ENCODE assay signal across 17 mouse cellular contexts in the genomic region with DNA sequence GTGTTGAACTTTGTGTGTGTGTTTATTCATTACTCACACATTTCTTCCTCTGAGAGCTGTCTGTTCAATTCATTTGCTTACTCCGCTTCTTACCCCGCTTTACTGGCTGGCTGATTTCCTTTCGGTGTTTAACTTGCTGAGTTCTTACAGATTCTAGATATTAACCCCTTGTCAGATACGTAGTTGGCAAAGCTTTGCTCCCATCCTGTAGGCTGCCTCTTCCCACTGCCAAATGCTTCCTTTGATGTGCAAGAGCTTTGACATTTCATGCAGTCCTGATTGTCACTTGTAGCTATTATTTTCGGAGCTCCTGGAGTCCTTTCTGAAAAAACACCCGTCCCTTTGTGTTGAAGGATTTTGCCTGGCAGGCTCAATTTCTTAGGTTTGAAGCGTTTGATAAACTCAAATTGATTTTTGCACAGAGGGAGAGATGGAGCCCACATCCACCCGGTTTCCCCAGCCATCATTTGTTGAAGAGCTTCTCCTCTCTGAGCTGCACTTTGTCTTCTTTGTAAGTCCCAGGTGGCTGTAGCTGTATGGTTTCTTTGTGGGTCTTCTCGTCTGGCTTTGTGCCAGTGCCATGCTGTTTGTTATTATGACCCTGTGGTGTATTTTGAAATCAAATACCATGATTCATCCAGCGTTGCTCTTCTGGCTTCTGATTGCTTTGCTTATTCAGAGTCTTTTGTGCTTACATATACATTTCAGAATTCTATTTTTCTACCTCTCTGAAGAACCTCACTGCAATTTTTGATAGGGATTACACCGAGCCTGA. TPM values are rescaled to one million over a fixed set of nuclear protein-coding genes. Genes with fewer than 3 reads are reported as not detected.
DNase-seq lines count a peak whose midpoint lies in the region; ATAC-seq and TF ChIP-seq lines count a peak whose summit lies in the region.
"Had no signal": no experiment of that assay in that cellular context is flagged by ENCODE, and none has a peak within 500 bp of the region (broad histone marks: within the 10 kb centered on the region; RNA-seq: fewer than 3 reads in every experiment).

No protein-coding gene starts in this region.

- no peaks in the 10 kb centered on the region for H3K27me3 ChIP-seq in hindbrain, postnatal 0 days (ENCODE audit: insufficient read depth, low read length)
- H3K27me3 ChIP-seq in hindbrain, embryonic 11.5 days (ENCODE audit: control insufficient read depth, insufficient read depth, low read length): no peaks in the 10 kb centered on the region
- H3K27me3 ChIP-seq in embryonic facial prominence, embryonic 13.5 days: no peaks in the 10 kb centered on the region
- H3K27me3 ChIP-seq in intestine, embryonic 16.5 days (replicated peaks; ENCODE audit: control insufficient read depth, insufficient read depth, low read length): no peaks in the 10 kb centered on the region
- H3K27me3 ChIP-seq: embryonic facial prominence, embryonic 15.5 days; hindbrain, embryonic 15.5 days; liver, embryonic 15.5 days had no signal

- no peak overlapping the region for H3K4me2 ChIP-seq in hindbrain, postnatal 0 days (ENCODE audit: low read depth, low read length)
- no peak overlapping the region for H3K4me2 ChIP-seq in hindbrain, embryonic 11.5 days (replicated peaks; ENCODE audit: low read depth, low read length)
- H3K4me2 ChIP-seq in embryonic facial prominence, embryonic 13.5 days: no peak overlapping the region
- no peak overlapping the region for H3K4me2 ChIP-seq in intestine, embryonic 16.5 days (ENCODE audit: low read depth, low read length)
- H3K4me2 ChIP-seq: embryonic facial prominence, embryonic 15.5 days; hindbrain, embryonic 15.5 days; liver, embryonic 15.5 days had no signal

- TF ChIP-seq CTCF in hindbrain, postnatal 0 days (IDR thresholded peaks at IDR 0.05; ENCODE audit: low read depth): no peak

- no peak overlapping the region for H3K27ac ChIP-seq in hindbrain, postnatal 0 days
- H3K27ac ChIP-seq in hindbrain, embryonic 11.5 days (ENCODE audit: low read depth, low read length): no peak overlapping the region
- H3K27ac ChIP-seq in embryonic facial prominence, embryonic 13.5 days: peak overlapping the region; percentile 48; the same call in 1 of the 2 replicates
- no peak overlapping the region for H3K27ac ChIP-seq in intestine, embryonic 16.5 days (ENCODE audit: low read length)
- H3K27ac ChIP-seq: embryonic facial prominence, embryonic 15.5 days; hindbrain, embryonic 15.5 days; liver, embryonic 15.5 days; macrophage had no signal

- H3K9me3 ChIP-seq in hindbrain, postnatal 0 days (ENCODE audit: low read length): no peaks in the 10 kb centered on the region
- H3K9me3 ChIP-seq in hindbrain, embryonic 11.5 days (ENCODE audit: control insufficient read depth, low read length): no peaks in the 10 kb centered on the region
- no peaks in the 10 kb centered on the region for H3K9me3 ChIP-seq in embryonic facial prominence, embryonic 13.5 days
- H3K9me3 ChIP-seq in intestine, embryonic 16.5 days (ENCODE audit: control insufficient read depth, low read length): no peaks in the 10 kb centered on the region
- H3K9me3 ChIP-seq: embryonic facial prominence, embryonic 15.5 days; hindbrain, embryonic 15.5 days; liver, embryonic 15.5 days had no signal

- whole genome bisulfite sequencing in hindbrain, postnatal 0 days: 26% methylated on average over 11 of the region's 11 CpGs
- WGBS in hindbrain, embryonic 11.5 days: 59% methylated on average over 11 of the region's 11 CpGs
- 23% methylated on average over 11 of the region's 11 CpGs for WGBS in embryonic facial prominence, embryonic 13.5 days
- WGBS in intestine, embryonic 16.5 days: 46% methylated on average over 11 of the region's 11 CpGs

- no peaks in the 10 kb centered on the region for H3K36me3 ChIP-seq in hindbrain, postnatal 0 days (ENCODE audit: insufficient read depth, low read length)
- no peaks in the 10 kb centered on the region for H3K36me3 ChIP-seq in hindbrain, embryonic 11.5 days (ENCODE audit: control insufficient read depth, insufficient read depth, low read length)
- no peaks in the 10 kb centered on the region for H3K36me3 ChIP-seq in embryonic facial prominence, embryonic 13.5 days
- H3K36me3 ChIP-seq in intestine, embryonic 16.5 days (ENCODE audit: control insufficient read depth, insufficient read depth, low read length): no peaks in the 10 kb centered on the region
- H3K36me3 ChIP-seq: embryonic facial prominence, embryonic 15.5 days; G1E; hindbrain, embryonic 15.5 days; liver, embryonic 15.5 days had no signal

- ATAC-seq in hindbrain, postnatal 0 days: 0 out of 2 replicates have a peak, but pooled peaks have one; percentile 43
- ATAC-seq in hindbrain, embryonic 11.5 days (ENCODE audit: low FRiP score): no peak
- no peak for ATAC-seq in embryonic facial prominence, embryonic 13.5 days (ENCODE audit: insufficient number of reproducible peaks, insufficient read depth, low FRiP score, low TSS enrichment, low read depth)
- no peak for ATAC-seq in intestine, embryonic 16.5 days

- H3K4me1 ChIP-seq in hindbrain, postnatal 0 days (ENCODE audit: insufficient read depth, low read length): 0 out of 2 replicates have a peak, but pooled peaks cover 5% of the 10 kb centered on the region
- H3K4me1 ChIP-seq in hindbrain, embryonic 11.5 days (replicated peaks; ENCODE audit: control insufficient read depth, insufficient read depth, low read length): no peaks in the 10 kb centered on the region
- peaks cover 9% of the 10 kb centered on the region for H3K4me1 ChIP-seq in embryonic facial prominence, embryonic 13.5 days
- H3K4me1 ChIP-seq in intestine, embryonic 16.5 days (ENCODE audit: control insufficient read depth, insufficient read depth, low read length): no peaks in the 10 kb centered on the region
- H3K4me1 ChIP-seq: embryonic facial prominence, embryonic 15.5 days; hindbrain, embryonic 15.5 days; liver, embryonic 15.5 days had no signal

- DNase-seq in adrenal gland, postnatal 36 days: peak; percentile 11 to 12
- DNase-seq in adrenal gland, postnatal 25 days: no peak
- DNase-seq in hindbrain, postnatal 0 days (ENCODE audit: low spot score): peak; percentile 67
- DNase-seq in hindbrain, embryonic 11.5 days (ENCODE audit: low spot score): no peak
- DNase-seq in 3T3-L1 (ENCODE audit: low read depth, low spot score): peak; percentile 50
- DNase-seq in right cerebral cortex, postnatal 14 days: no peak
- DNase-seq: cerebellum, postnatal 36 days; layer of hippocampus, adult 9-11 months had no signal

- H3K4me3 ChIP-seq in hindbrain, postnatal 0 days (ENCODE audit: low read length): no peak overlapping the region
- H3K4me3 ChIP-seq in hindbrain, embryonic 11.5 days (ENCODE audit: low read depth, low read length): no peak overlapping the region
- no peak overlapping the region for H3K4me3 ChIP-seq in embryonic facial prominence, embryonic 13.5 days
- no peak overlapping the region for H3K4me3 ChIP-seq in intestine, embryonic 16.5 days (ENCODE audit: low read length)
- H3K4me3 ChIP-seq: embryonic facial prominence, embryonic 15.5 days; hindbrain, embryonic 15.5 days; liver, embryonic 15.5 days had no signal

- H3K9ac ChIP-seq in hindbrain, postnatal 0 days (replicated peaks; ENCODE audit: low read length): no peak overlapping the region
- H3K9ac ChIP-seq in hindbrain, embryonic 11.5 days (ENCODE audit: low read depth, low read length): no peak overlapping the region
- H3K9ac ChIP-seq in embryonic facial prominence, embryonic 13.5 days: no peak overlapping the region
- no peak overlapping the region for H3K9ac ChIP-seq in intestine, embryonic 16.5 days (ENCODE audit: low read depth, low read length)
- H3K9ac ChIP-seq: embryonic facial prominence, embryonic 15.5 days; hindbrain, embryonic 15.5 days; liver, embryonic 15.5 days had no signal

RNA-seq across cellular contexts. Expression of a gene that starts 47.5 kb away (rescaled TPM):
- under 1 TPM in 1 of 2 experiments, not detected in 1; 0.07 TPM for total RNA-seq in adrenal gland, postnatal 36 days (2021)
- not detected in 2 replicates for total RNA-seq in adrenal gland, postnatal 25 days (2021)
- total RNA-seq in hindbrain, postnatal 0 days (2014; rRNA removed): 0.97 and 5.1 TPM in 2 replicates
- 1.1 and 1.4 TPM in 2 replicates for polyA plus RNA-seq in hindbrain, postnatal 0 days (2015; fragmentation: Nextera tagmentation; extraction: Ambion mirVana)
- 0.28 and 0.35 TPM in 2 replicates for polyA plus RNA-seq in hindbrain, embryonic 11.5 days (2014; fragmentation: Nextera tagmentation; extraction: Ambion mirVana)
- polyA plus RNA-seq in embryonic facial prominence, embryonic 13.5 days (2015; fragmentation: Nextera tagmentation; extraction: Ambion mirVana): 0.34 and 0.56 TPM in 2 replicates
- polyA plus RNA-seq in intestine, embryonic 16.5 days (2015; fragmentation: Nextera tagmentation; extraction: Ambion mirVana): 0.89 and 1.3 TPM in 2 replicates
- total RNA-seq: neutrophil, adult 5-6 weeks had no signal
- polyA plus RNA-seq: C2C12, G1E, macrophage had no signal

Comparison
In these comparisons a context has a peak if more than half of its experiments do, and no peak if none do; other contexts are left out.
1. DNase-seq: peak in adrenal gland, postnatal 36 days (2 of 2), hindbrain, postnatal 0 days (single experiment) and 3T3-L1 (single experiment); none in adrenal gland, postnatal 25 days (single experiment), hindbrain, embryonic 11.5 days (single experiment) and right cerebral cortex, postnatal 14 days (single experiment).